Mouse (Mus musculus): ENCODE results near the gene Ccdc38. TPM values are rescaled to one million over a fixed set of nuclear protein-coding genes. Genes with fewer than 3 reads are reported as not detected.

The Ccdc38 gene
- polyA plus RNA-seq (2015; fragmentation: Nextera tagmentation; extraction: Ambion mirVana) = 0.30 and 0.33 TPM in 2 replicates

DNA sequence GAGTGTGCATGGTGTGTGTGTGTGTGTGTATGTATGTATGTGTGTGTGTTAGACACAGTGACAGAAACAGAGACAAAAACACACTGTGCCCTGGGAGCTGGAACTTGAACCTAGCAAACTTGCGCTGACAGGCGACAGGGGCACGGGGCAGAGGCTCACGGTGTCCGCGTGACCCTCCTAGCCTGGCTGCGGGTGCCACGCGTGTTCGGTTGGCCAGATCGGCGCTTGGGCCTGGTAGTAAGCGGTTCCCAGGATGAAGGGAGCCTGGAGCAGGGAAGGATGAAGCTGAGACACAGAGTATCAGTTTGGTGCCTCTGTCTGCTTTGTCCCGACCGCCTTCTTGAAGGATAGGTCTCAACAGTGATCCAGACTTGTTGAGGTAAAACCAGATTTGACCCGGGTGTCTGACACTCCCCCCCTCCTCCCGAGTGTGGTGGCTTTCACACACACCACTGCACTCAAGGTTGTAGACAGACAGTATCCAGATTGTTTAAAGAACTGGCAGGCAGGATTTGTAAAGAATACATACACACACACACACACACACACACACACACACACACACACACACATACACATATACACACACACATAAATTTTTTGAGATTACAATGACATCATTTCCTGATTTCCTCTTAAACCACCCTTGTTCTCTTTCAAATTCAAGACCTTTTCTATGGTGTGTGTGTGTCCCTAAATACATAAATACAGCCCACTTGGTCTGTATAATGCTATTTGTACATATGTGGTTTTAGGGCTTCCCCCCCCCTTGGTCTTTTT lies at the start of gene Ccdc38:
Ccdc38 (plus strand) TSS at position 202 of the 780 bp plus-strand sequence.
- Histone ChIP-seq H3K4me2 (peak within 1 kb of the TSS; percentile 61), H3K9ac (0 out of 2 replicates have a peak within 1 kb of the TSS, but pooled peaks have one; percentile 15), H3K4me3 (peak within 1 kb of the TSS; percentile 32), H3K4me1 (peaks cover 11% of the 10 kb centered on the region), H3K36me3 (replicated peaks) (no peaks in the 10 kb centered on the region), H3K27me3 (replicated peaks) (no peaks in the 10 kb centered on the region), H3K27ac (no peak within 1 kb of the TSS), H3K9me3 (no peaks in the 10 kb centered on the region)
- ATAC-seq (replicated peaks) = no peak
- WGBS = 68% methylated on average over 17 of the region's 17 CpGs

DNA sequence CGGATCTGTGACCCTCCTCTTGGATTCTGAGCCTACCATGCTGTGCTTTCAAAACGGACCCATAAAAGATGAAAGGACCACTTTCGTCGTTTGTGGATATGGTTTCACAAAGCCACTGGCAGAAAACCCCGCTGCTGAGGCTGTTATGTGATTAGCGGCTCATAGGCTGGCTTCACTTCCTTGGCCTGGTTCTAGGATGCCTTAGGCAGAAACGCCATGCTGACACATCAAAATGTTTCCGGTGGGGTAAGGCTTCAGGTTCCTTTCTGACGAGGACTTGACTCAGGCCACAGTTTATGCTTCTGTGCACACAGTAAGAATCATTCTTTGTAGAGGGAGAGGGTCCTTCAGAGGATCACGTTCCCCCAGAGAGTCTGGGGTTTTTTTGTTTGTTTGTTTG lies 39.6 kb upstream of the Ccdc38 start:
- no peaks in the 10 kb centered on the region for H3K27me3 ChIP-seq (replicated peaks)
- 45% methylated on average over 10 of the region's 10 CpGs for WGBS
- H3K9me3 ChIP-seq = no peaks in the 10 kb centered on the region
- H3K4me1 ChIP-seq = no peaks in the 10 kb centered on the region
- ATAC-seq (replicated peaks) = 0 out of 2 replicates have a peak, but pooled peaks have one; percentile 33
- H3K27ac ChIP-seq = no peak overlapping the region
- no peak overlapping the region for H3K9ac ChIP-seq
- H3K4me2 ChIP-seq = no peak overlapping the region
- H3K4me3 ChIP-seq = no peak overlapping the region
- H3K36me3 ChIP-seq (replicated peaks) = no peaks in the 10 kb centered on the region

DNA sequence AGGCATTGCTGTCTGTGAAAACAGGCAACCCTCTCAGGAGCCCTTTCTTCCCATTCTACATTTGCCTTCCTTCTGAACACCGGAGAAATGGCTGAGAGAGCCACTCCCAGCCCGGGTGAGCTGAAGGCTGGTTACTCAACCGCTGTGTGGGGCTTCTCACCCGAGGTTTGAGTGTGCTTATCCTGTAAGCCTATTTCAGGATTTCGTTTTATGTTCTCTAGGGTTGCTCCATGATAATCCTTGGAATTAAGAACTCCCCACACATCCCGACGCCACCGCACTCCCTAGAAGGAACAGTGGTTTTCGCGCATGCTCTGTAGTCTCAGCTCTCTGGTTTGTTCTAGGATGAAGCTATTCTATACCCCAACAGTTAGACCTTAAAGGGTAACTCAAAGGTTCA lies 39.1 kb upstream of the Ccdc38 start:
- Histone ChIP-seq H3K4me2 (no peak overlapping the region), H3K36me3 (replicated peaks) (no peaks in the 10 kb centered on the region), H3K4me1 (no peaks in the 10 kb centered on the region), H3K9ac (no peak overlapping the region), H3K4me3 (no peak overlapping the region), H3K9me3 (no peaks in the 10 kb centered on the region), H3K27me3 (replicated peaks) (no peaks in the 10 kb centered on the region), H3K27ac (no peak overlapping the region)
- no peak for ATAC-seq (replicated peaks)
- WGBS = 60% methylated on average over 10 of the region's 10 CpGs

DNA sequence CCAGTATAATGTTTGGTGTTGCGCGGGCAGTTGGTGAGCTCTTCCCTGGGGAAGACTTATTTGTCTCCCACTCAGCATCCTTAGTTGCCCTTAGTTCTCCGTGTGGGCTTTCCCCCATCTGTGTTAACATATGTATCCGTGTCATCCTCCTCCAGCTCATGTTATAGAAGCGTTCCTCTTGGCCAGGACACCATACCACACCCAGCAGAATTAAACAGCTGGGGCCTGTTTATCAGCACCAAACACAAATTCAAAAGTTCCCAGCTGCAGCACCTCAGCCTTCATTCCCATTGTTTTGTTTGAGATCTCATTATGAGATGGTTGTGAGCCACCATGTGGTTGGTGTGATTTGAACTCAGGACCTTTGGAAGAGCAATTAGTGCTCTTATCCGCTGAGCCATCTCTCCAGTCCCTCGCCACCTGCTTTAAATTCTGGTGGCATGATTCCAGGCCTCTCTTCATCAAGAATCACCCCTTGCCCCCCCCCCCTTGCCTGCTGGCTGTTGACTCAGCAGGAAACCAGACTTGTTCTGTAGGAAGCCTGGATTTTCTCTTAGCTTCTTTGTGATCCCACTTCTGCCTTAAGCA lies 32.0 kb upstream of the Ccdc38 start:
- H3K9ac ChIP-seq = no peak overlapping the region
- no peak for ATAC-seq (replicated peaks)
- 70% methylated on average over 7 of the region's 7 CpGs for WGBS
- no peaks in the 10 kb centered on the region for H3K36me3 ChIP-seq (replicated peaks)
- H3K9me3 ChIP-seq = no peaks in the 10 kb centered on the region
- no peak overlapping the region for H3K4me2 ChIP-seq
- H3K4me1 ChIP-seq = no peaks in the 10 kb centered on the region
- no peak overlapping the region for H3K4me3 ChIP-seq
- no peak overlapping the region for H3K27ac ChIP-seq
- H3K27me3 ChIP-seq (replicated peaks) = no peaks in the 10 kb centered on the region

DNA sequence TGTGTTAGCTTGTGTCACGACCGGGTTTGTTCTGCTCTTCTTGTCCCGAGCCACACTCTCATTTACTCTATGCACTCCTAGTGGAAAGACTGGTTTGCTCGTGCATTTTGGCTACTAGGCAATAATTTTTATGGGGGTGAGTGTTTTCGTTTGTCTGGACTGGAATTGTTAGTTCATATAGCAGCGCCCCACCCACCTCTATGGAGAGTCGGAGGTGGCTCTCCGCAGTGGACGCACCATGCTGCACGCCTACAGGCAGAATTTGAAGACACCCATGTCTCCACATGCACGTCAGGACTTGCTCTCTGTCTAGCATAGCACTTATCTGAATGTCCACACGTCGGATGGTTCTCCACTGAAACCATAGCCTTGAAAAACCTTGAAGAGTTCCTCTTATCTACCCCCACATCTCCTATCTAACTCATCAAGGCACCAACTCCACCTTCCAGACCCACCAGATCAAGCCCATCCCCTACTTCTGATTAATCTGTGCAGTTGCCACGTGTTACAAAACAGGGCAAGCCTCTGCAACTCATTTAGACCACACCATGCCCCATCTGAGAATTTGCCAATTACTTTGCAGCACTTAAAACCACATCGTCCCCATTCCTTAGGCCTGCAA lies 30.8 kb upstream of the Ccdc38 start:
- no peak overlapping the region for H3K27ac ChIP-seq
- no peaks in the 10 kb centered on the region for H3K27me3 ChIP-seq (replicated peaks)
- H3K9me3 ChIP-seq = no peaks in the 10 kb centered on the region
- no peaks in the 10 kb centered on the region for H3K36me3 ChIP-seq (replicated peaks)
- no peaks in the 10 kb centered on the region for H3K4me1 ChIP-seq
- ATAC-seq (replicated peaks) = no peak
- no peak overlapping the region for H3K9ac ChIP-seq
- no peak overlapping the region for H3K4me3 ChIP-seq
- H3K4me2 ChIP-seq = no peak overlapping the region
- 93% methylated on average over 15 of the region's 15 CpGs for WGBS

DNA sequence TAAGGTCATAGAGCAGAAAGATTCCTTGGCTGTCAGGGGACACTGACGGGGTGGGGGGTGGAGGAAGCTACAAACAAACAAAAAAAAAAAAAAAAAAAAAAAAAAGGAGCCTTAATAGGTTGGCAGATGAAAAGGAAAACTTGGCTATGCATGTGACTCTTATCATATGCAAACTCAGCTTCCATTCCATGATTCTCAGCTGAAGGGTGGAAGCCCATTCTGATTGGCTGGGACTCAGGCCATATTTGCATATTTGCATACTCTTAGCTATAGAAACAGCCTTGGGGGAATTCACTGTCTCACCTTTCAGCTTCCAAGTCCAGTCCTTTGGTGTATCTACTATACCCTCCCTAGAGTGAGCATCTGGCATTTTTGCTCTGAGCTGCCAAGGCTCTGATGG lies 25.0 kb upstream of the Ccdc38 start:
- Histone ChIP-seq H3K27me3 (replicated peaks) (no peaks in the 10 kb centered on the region), H3K9me3 (no peaks in the 10 kb centered on the region), H3K36me3 (replicated peaks) (no peaks in the 10 kb centered on the region), H3K9ac (no peak overlapping the region), H3K27ac (no peak overlapping the region), H3K4me1 (no peaks in the 10 kb centered on the region), H3K4me2 (no peak overlapping the region), H3K4me3 (no peak overlapping the region)
- no peak for ATAC-seq (replicated peaks)
- 27% methylated on average over 1 of the region's 1 CpGs for WGBS

DNA sequence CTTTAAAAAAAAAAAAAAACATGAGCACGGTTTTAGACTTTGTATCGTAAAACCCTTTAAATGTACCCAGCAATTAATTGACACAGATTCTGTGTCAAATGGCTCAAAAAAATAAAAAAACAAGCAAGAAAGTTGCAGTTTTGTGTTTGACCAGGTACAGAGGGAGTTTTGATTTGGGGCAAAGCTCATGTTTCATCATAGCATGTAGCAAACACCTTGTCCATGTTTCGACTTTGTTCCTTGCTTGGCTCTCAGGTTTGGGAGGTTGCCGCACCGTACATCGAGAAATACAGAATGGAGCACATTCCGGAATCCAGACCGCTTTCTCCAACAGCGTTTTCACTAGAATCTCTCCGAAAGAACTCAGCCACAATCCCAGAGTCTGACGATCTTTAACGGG lies 24.5 kb upstream of the Ccdc38 start:
- H3K4me2 ChIP-seq = no peak overlapping the region
- no peak overlapping the region for H3K27ac ChIP-seq
- ATAC-seq (replicated peaks) = no peak
- no peaks in the 10 kb centered on the region for H3K9me3 ChIP-seq
- 87% methylated on average over 12 of the region's 12 CpGs for WGBS
- no peak overlapping the region for H3K4me3 ChIP-seq
- H3K4me1 ChIP-seq = no peaks in the 10 kb centered on the region
- H3K36me3 ChIP-seq (replicated peaks) = no peaks in the 10 kb centered on the region
- H3K9ac ChIP-seq = no peak overlapping the region
- no peaks in the 10 kb centered on the region for H3K27me3 ChIP-seq (replicated peaks)

DNA sequence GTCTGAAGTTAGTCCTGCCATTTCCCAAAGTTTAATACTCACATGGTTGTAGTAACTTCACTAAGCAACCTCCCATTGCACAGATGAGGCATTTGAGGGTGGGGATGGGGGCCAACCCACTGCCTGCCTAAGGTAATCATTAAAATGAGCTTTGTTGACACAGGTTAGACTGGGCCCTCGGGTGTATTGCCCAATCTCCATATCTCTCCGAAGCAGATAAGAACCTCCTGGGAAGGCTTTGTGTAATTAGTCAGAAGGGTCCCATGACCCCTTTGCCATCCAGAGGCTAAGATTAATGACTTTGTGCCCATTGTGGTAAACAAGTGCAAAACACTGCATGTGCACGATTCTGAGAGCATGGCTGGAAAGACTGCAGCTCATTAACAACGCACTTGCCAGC lies 22.7 kb upstream of the Ccdc38 start:
- H3K4me1 ChIP-seq = no peaks in the 10 kb centered on the region
- 67% methylated on average over 4 of the region's 4 CpGs for WGBS
- H3K27me3 ChIP-seq (replicated peaks) = no peaks in the 10 kb centered on the region
- no peak overlapping the region for H3K4me2 ChIP-seq
- no peaks in the 10 kb centered on the region for H3K36me3 ChIP-seq (replicated peaks)
- no peak for ATAC-seq (replicated peaks)
- H3K9ac ChIP-seq = no peak overlapping the region
- H3K9me3 ChIP-seq = no peaks in the 10 kb centered on the region
- H3K4me3 ChIP-seq = no peak overlapping the region
- H3K27ac ChIP-seq = no peak overlapping the region

DNA sequence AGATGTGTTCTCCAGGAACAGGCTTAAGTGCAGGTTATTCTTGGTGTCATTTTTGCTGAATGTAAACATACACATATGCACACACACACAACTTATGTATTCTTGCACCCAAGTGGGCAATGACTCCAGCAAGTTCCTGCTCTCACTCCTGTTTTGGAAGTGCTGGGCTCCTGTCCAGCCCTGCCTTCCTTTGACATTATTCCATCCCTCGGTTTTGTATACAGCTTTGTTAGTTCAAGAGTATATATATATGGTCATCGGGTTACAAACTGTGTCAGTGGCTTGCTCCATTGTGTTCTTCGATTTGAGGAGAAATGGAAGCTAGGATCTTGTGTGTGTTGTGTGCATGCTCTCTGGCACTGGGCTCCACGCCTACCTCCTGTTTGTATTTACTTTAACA lies 22.2 kb upstream of the Ccdc38 start:
- Histone ChIP-seq H3K27me3 (replicated peaks) (no peaks in the 10 kb centered on the region), H3K9ac (no peak overlapping the region), H3K36me3 (replicated peaks) (no peaks in the 10 kb centered on the region), H3K4me2 (no peak overlapping the region), H3K9me3 (no peaks in the 10 kb centered on the region), H3K4me1 (no peaks in the 10 kb centered on the region), H3K4me3 (no peak overlapping the region), H3K27ac (no peak overlapping the region)
- WGBS = 92% methylated on average over 4 of the region's 4 CpGs
- ATAC-seq (replicated peaks) = no peak

DNA sequence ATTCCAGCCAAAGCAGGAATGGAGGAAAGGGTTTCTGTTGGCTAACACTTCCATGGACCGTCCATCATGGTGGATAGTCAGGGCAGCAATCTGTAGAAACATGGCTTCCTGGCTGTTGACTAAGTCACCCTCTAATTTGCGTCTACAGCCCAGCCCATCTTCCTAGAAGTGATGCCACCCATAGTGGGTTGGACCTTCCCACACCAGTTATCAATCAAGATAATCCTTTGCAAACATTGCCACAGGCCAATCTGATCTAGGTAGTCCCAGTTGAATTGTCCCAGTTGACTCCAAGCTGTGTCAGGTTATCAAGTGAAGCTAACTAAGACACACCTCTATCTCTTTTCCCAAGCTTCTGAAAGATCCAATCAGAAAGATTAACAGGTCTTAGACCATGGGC lies 21.8 kb upstream of the Ccdc38 start:
- H3K36me3 ChIP-seq (replicated peaks) = no peaks in the 10 kb centered on the region
- WGBS = 94% methylated on average over 2 of the region's 2 CpGs
- no peak overlapping the region for H3K4me2 ChIP-seq
- no peaks in the 10 kb centered on the region for H3K9me3 ChIP-seq
- H3K4me1 ChIP-seq = no peaks in the 10 kb centered on the region
- no peak overlapping the region for H3K27ac ChIP-seq
- H3K4me3 ChIP-seq = no peak overlapping the region
- no peak for ATAC-seq (replicated peaks)
- H3K9ac ChIP-seq = no peak overlapping the region
- no peaks in the 10 kb centered on the region for H3K27me3 ChIP-seq (replicated peaks)

DNA sequence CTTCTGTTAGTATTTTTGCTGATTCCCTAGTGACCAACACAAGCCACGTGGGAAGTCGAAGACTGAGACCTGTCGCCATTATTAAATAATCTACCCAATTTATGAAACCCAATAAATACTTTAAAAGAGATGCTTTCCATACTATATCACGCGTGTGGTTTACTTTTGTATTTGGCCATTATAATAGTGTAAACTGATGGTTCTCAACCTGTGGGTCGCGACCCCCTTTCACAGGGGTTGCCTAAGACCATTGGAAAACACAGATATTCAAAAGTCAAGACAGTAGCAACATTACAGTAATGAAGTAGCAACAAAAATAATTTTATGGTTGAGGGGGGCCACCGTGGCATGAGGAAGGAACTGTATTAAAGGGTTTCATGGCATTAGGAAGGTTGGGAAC lies 21.3 kb upstream of the Ccdc38 start:
- H3K27ac ChIP-seq = no peak overlapping the region
- H3K9me3 ChIP-seq = no peaks in the 10 kb centered on the region
- no peak overlapping the region for H3K4me2 ChIP-seq
- no peaks in the 10 kb centered on the region for H3K27me3 ChIP-seq (replicated peaks)
- 93% methylated on average over 8 of the region's 8 CpGs for WGBS
- H3K4me1 ChIP-seq = no peaks in the 10 kb centered on the region
- no peak overlapping the region for H3K9ac ChIP-seq
- H3K4me3 ChIP-seq = no peak overlapping the region
- no peaks in the 10 kb centered on the region for H3K36me3 ChIP-seq (replicated peaks)
- ATAC-seq (replicated peaks) = no peak

DNA sequence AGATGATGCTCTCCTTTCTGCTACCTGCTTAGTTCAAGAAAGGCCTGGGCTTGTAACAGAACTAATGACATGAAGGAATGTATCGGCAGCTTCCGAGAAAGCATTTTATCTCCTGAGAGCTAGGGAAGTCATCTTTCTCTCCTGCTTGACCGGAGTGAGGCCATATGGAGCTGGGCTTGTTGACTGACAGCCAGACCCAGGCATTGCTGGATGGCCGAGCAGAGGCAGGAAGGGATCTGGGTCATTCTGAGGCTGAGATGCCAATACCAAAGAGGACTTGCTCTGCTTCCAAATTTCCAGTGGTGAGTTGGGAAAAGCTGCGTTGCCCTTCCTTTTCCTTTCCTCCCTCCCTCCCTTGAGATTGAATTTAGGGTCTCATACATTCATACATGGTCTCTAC lies 20.7 kb upstream of the Ccdc38 start:
- Histone ChIP-seq H3K36me3 (replicated peaks) (no peaks in the 10 kb centered on the region), H3K4me1 (no peaks in the 10 kb centered on the region), H3K27me3 (replicated peaks) (no peaks in the 10 kb centered on the region), H3K4me3 (no peak overlapping the region), H3K9me3 (no peaks in the 10 kb centered on the region), H3K27ac (no peak overlapping the region), H3K4me2 (no peak overlapping the region), H3K9ac (no peak overlapping the region)
- WGBS = 92% methylated on average over 5 of the region's 5 CpGs
- no peak for ATAC-seq (replicated peaks)

DNA sequence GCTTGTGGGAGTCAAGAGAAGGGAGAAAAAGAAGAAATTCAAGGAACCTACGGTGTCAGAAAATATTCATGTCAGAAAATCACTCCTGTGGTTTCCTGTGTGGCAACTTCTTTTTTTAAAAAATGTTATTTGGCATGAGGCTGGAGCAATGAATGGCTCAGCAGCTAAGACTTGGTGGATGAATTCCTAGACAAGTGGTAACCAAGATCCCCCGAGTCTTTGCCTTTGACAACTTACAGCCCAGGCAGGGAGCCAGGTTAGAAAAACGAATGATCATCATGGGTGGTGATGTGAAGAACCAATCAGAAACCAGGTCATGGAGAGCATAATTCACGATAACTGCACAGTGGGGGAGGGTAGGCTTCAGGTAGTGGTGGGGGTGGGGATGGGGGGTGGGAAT lies 19.4 kb upstream of the Ccdc38 start:
- Histone ChIP-seq H3K36me3 (replicated peaks) (no peaks in the 10 kb centered on the region), H3K4me1 (no peaks in the 10 kb centered on the region), H3K9me3 (no peaks in the 10 kb centered on the region), H3K9ac (no peak overlapping the region), H3K4me2 (no peak overlapping the region), H3K4me3 (no peak overlapping the region), H3K27me3 (replicated peaks) (no peaks in the 10 kb centered on the region), H3K27ac (no peak overlapping the region)
- WGBS = 70% methylated on average over 4 of the region's 4 CpGs
- ATAC-seq (replicated peaks) = no peak
